Mouse (Mus musculus): ENCODE data around the gene Tyw5. TPM values are rescaled to one million over a fixed set of nuclear protein-coding genes. Genes with fewer than 3 reads are reported as not detected.

Gene Tyw5
- polyA plus RNA-seq (2015; fragmentation: Illumina TruSeq; extraction: RNeasy Lipid Tissue Mini Kit (QIAGEN cat#74804); ENCODE audit: insufficient read depth, low replicate concordance): 37.1 TPM

GRCm38 (mm10) chr1:57406187-57407151 is at the start of gene Tyw5, which contains the start of gene Maip1:
Gene Tyw5 (minus strand): TSS chr1:57407101.
Gene Maip1 (plus strand): TSS chr1:57406328.

DNA sequence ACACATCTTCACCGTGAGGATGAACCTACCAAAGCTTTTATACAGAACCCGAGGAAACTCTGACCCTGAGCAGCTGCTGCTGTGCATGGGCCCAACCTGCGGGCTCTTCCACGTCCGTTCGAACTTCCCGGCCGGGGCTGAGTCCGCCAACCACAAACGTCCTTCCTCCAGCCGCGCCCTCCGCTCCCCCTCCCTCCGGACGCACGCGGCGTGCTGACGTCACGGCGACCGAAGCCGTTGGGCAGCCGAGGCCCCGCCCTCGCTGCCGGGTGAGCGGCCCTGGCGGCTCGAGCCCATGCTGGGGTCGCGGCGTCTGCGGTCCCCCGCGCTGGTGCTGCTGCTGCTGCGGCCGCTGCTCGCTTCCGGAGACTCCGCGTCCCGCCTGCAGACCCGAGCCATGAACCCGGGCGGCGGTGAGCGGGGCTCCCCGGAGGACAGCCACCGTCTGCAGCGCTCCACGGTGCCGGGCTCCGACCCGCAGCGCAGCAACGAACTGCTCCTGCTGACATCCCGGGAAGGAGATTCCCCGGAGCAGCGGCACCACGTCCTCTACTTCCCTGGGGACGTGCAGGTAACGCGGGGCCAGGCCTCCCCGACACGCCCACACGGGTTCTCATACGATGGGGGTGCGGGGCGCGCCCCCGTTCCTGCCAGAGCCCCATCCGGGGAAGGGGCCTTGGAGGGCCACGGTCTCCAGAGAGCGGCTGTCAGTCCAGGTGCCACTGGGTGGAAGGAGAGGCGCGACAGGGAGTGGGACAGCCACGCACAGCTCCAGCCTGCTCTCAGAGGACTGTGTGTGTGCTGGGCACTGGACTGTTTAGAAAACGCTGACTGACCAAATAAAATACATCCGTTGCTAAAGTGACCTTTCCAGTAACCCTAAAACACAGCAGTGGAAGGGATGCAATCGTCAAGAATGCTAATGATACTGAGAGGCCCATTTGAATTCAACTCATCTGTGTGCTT is 29.2 kb downstream of the Tyw5 start, which contains the start of gene 1700066M21Rik:
Gene 1700066M21Rik (plus strand): TSS at position 245 of the 966 bp plus-strand sequence.

Other genes with a start within 250 kb of the Tyw5 start
- gene 1700066M21Rik, start 29.5 kb downstream of the Tyw5 start, polyA plus RNA-seq (2015; fragmentation: Illumina TruSeq; extraction: RNeasy Lipid Tissue Mini Kit (QIAGEN cat#74804); ENCODE audit: insufficient read depth, low replicate concordance): 14.4 TPM
- 8.0 TPM for gene Maip1, start 773 bp downstream of the Tyw5 start, polyA plus RNA-seq (2015; fragmentation: Illumina TruSeq; extraction: RNeasy Lipid Tissue Mini Kit (QIAGEN cat#74804); ENCODE audit: insufficient read depth, low replicate concordance)

Data from spleen, adult 10 weeks (tissue).